21 mouse cellular contexts compared by ENCODE assay signal in the genomic region with DNA sequence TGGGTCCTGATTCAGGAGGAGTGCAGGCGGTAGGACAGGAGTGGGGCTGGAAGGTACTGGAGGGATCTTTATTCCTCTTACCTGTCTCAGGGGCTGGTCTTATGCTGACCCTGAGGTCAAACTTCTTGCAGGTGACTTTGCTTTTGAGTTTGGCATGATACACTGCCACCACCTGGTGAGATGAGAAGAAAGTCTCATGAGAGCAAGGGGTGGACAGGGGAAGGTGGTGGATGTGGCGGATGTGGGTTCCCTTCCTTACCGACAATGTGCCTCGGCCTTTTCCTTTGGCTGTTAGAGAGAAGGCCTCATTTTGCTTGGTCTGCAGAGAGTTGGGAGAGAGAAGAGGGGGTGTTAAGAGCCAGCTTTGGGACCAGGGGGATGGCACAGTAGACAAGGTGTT. TPM values are rescaled to one million over a fixed set of nuclear protein-coding genes. Genes with fewer than 3 reads are reported as not detected.
DNase-seq lines count a peak whose midpoint lies in the region; ATAC-seq and TF ChIP-seq lines count a peak whose summit lies in the region.
"Had no signal": no experiment of that assay in that cellular context is flagged by ENCODE, and none has a peak within 500 bp of the region (broad histone marks: within the 10 kb centered on the region; RNA-seq: fewer than 3 reads in every experiment).

No protein-coding gene starts in this region.

- H3K36me3 ChIP-seq in intestine, postnatal 0 days (ENCODE audit: control insufficient read depth, insufficient read depth), result no peaks in the 10 kb centered on the region
- H3K36me3 ChIP-seq in intestine, embryonic 15.5 days, result no peaks in the 10 kb centered on the region
- H3K36me3 ChIP-seq in stomach, postnatal 0 days (ENCODE audit: control insufficient read depth, insufficient read depth, low read length), result no peaks in the 10 kb centered on the region
- no peaks in the 10 kb centered on the region for H3K36me3 ChIP-seq in hindbrain, embryonic 10.5 days
- H3K36me3 ChIP-seq: midbrain, embryonic 15.5 days; neural tube, embryonic 15.5 days; stomach, embryonic 15.5 days had no signal

- no peak overlapping the region for H3K9ac ChIP-seq in intestine, postnatal 0 days (ENCODE audit: low read depth, low read length)
- H3K9ac ChIP-seq in intestine, embryonic 15.5 days, result no peak overlapping the region
- no peak overlapping the region for H3K9ac ChIP-seq in stomach, postnatal 0 days (ENCODE audit: low read length)
- H3K9ac ChIP-seq: midbrain, embryonic 15.5 days; neural tube, embryonic 15.5 days; stomach, embryonic 15.5 days had no signal

- H3K4me2 ChIP-seq in intestine, postnatal 0 days (replicated peaks; ENCODE audit: low read depth), result no peak overlapping the region
- no peak overlapping the region for H3K4me2 ChIP-seq in intestine, embryonic 15.5 days (replicated peaks)
- no peak overlapping the region for H3K4me2 ChIP-seq in stomach, postnatal 0 days (replicated peaks; ENCODE audit: low read depth)
- H3K4me2 ChIP-seq: midbrain, embryonic 15.5 days; neural tube, embryonic 15.5 days; stomach, embryonic 15.5 days had no signal

- TF ChIP-seq EP300 in stomach, postnatal 0 days (optimal IDR thresholded peaks at IDR 0.05), result no peak

- no peak overlapping the region for H3K27ac ChIP-seq in intestine, postnatal 0 days (ENCODE audit: low read depth, low read length)
- H3K27ac ChIP-seq in intestine, embryonic 15.5 days, result no peak overlapping the region
- H3K27ac ChIP-seq in stomach, postnatal 0 days (replicated peaks), result no peak overlapping the region
- H3K27ac ChIP-seq in hindbrain, embryonic 10.5 days, result no peak overlapping the region
- H3K27ac ChIP-seq: midbrain, embryonic 15.5 days; neural tube, embryonic 15.5 days; stomach, embryonic 15.5 days had no signal

- H3K4me3 ChIP-seq in intestine, postnatal 0 days (ENCODE audit: low read depth, low read length), result no peak overlapping the region
- H3K4me3 ChIP-seq in intestine, embryonic 15.5 days (replicated peaks), result no peak overlapping the region
- no peak overlapping the region for H3K4me3 ChIP-seq in stomach, postnatal 0 days (ENCODE audit: low read depth, low read length)
- H3K4me3 ChIP-seq in hindbrain, embryonic 10.5 days, result no peak overlapping the region
- H3K4me3 ChIP-seq: midbrain, embryonic 15.5 days; neural tube, embryonic 15.5 days; stomach, embryonic 15.5 days had no signal

- intact Hi-C loops in heart, postnatal 14 days (cut with DNase I), result no loop called here

- ATAC-seq in intestine, postnatal 0 days, result no peak
- ATAC-seq in intestine, embryonic 15.5 days, result no peak
- ATAC-seq in stomach, postnatal 0 days (ENCODE audit: low FRiP score, low TSS enrichment), result no peak
- ATAC-seq: midbrain, embryonic 15.5 days had no signal

- H3K9me3 ChIP-seq in intestine, postnatal 0 days (ENCODE audit: control insufficient read depth), result no peaks in the 10 kb centered on the region
- H3K9me3 ChIP-seq in intestine, embryonic 15.5 days, result no peaks in the 10 kb centered on the region
- no peaks in the 10 kb centered on the region for H3K9me3 ChIP-seq in stomach, postnatal 0 days (ENCODE audit: control insufficient read depth, low read length)
- no peaks in the 10 kb centered on the region for H3K9me3 ChIP-seq in hindbrain, embryonic 10.5 days
- H3K9me3 ChIP-seq: midbrain, embryonic 15.5 days; neural tube, embryonic 15.5 days; stomach, embryonic 15.5 days had no signal

- 63% methylated on average over 4 of the region's 4 CpGs for WGBS in intestine, postnatal 0 days
- 61% methylated on average over 4 of the region's 4 CpGs for WGBS in intestine, embryonic 15.5 days
- WGBS in stomach, postnatal 0 days, result 66% methylated on average over 4 of the region's 4 CpGs
- WGBS in hindbrain, embryonic 10.5 days, result 76% methylated on average over 4 of the region's 4 CpGs

- DNase-seq in A20 (ENCODE audit: low read depth, low spot score), result peak; percentile 43
- peak; percentile 10 for DNase-seq in brain, adult 2 months (ENCODE audit: low read depth, low spot score)
- no peak for DNase-seq in stomach, postnatal 0 days (ENCODE audit: low spot score)
- no peak for DNase-seq in right cerebral cortex, postnatal 25 days
- DNase-seq in heart, postnatal 14 days, result no peak
- DNase-seq in hindbrain, embryonic 10.5 days (ENCODE audit: low spot score), result no peak
- DNase-seq: adrenal gland, postnatal 14 days; cerebellum, adult 11 months; right cerebral cortex, postnatal 14 days had no signal

- no peaks in the 10 kb centered on the region for H3K4me1 ChIP-seq in intestine, postnatal 0 days (replicated peaks; ENCODE audit: control insufficient read depth, insufficient read depth, low read length)
- no peaks in the 10 kb centered on the region for H3K4me1 ChIP-seq in intestine, embryonic 15.5 days (replicated peaks)
- no peaks in the 10 kb centered on the region for H3K4me1 ChIP-seq in stomach, postnatal 0 days (replicated peaks; ENCODE audit: control insufficient read depth, insufficient read depth)
- no peaks in the 10 kb centered on the region for H3K4me1 ChIP-seq in hindbrain, embryonic 10.5 days (replicated peaks)
- H3K4me1 ChIP-seq: midbrain, embryonic 15.5 days; neural tube, embryonic 15.5 days; stomach, embryonic 15.5 days had no signal

- TF ChIP-seq CTCF in intestine, postnatal 0 days (IDR thresholded peaks at IDR 0.05; ENCODE audit: low read depth), result peak; percentile 59
- TF ChIP-seq CTCF in stomach, postnatal 0 days (IDR thresholded peaks at IDR 0.05; ENCODE audit: low read depth), result peak; percentile 45

- no peaks in the 10 kb centered on the region for H3K27me3 ChIP-seq in intestine, postnatal 0 days (replicated peaks; ENCODE audit: control insufficient read depth, insufficient read depth, low read length)
- H3K27me3 ChIP-seq in intestine, embryonic 15.5 days (replicated peaks), result no peaks in the 10 kb centered on the region
- no peaks in the 10 kb centered on the region for H3K27me3 ChIP-seq in stomach, postnatal 0 days (ENCODE audit: control insufficient read depth, insufficient read depth, low read length)
- H3K27me3 ChIP-seq in hindbrain, embryonic 10.5 days (ENCODE audit: insufficient read depth, poor library complexity, severe bottlenecking), result no peaks in the 10 kb centered on the region
- H3K27me3 ChIP-seq: midbrain, embryonic 15.5 days; neural tube, embryonic 15.5 days; stomach, embryonic 15.5 days had no signal

RNA-seq across cellular contexts. Expression of a gene that starts 15.4 kb away (rescaled TPM):
- 0.10 and 0.12 TPM in 2 replicates for polyA plus RNA-seq in intestine, postnatal 0 days (2015; fragmentation: Nextera tagmentation; extraction: Ambion mirVana)
- polyA plus RNA-seq in intestine, embryonic 15.5 days (2015; fragmentation: Nextera tagmentation; extraction: Ambion mirVana), result 0.23 and 0.29 TPM in 2 replicates
- 0.05 TPM in 1 of 2 replicates, not detected in the other for polyA plus RNA-seq in stomach, postnatal 0 days (2015; fragmentation: Nextera tagmentation; extraction: Ambion mirVana)
- total RNA-seq in heart, postnatal 14 days (2021), result under 1 TPM in 1 of 2 experiments, not detected in 1; 0.22 TPM
- 0.18 TPM in 1 of 2 replicates, not detected in the other for polyA plus RNA-seq in hindbrain, embryonic 10.5 days (2016; fragmentation: Nextera tagmentation; extraction: Ambion mirVana)
- total RNA-seq: gastrocnemius, adult 8-10 months; layer of hippocampus, adult 8-10 months; left cerebral cortex, postnatal 36 days had no signal
- polyA plus RNA-seq: C2C12; heart, embryonic 14.5 days; intestine, embryonic 14.5 days; midbrain, embryonic 15.5 days; neural tube, embryonic 15.5 days had no signal

RNA-seq across cellular contexts. Expression of a gene that starts 18.6 kb away (rescaled TPM):
- polyA plus RNA-seq in intestine, postnatal 0 days (2015; fragmentation: Nextera tagmentation; extraction: Ambion mirVana), result 19.5 TPM in 2 replicates
- polyA plus RNA-seq in intestine, embryonic 15.5 days (2015; fragmentation: Nextera tagmentation; extraction: Ambion mirVana), result 4.3 and 7.7 TPM in 2 replicates
- polyA plus RNA-seq in stomach, postnatal 0 days (2015; fragmentation: Nextera tagmentation; extraction: Ambion mirVana), result 9.3 and 9.8 TPM in 2 replicates
- total RNA-seq in heart, postnatal 14 days (2021), result 10 to 100 TPM; 47.9 to 65.0 TPM
- 0.09 and 0.12 TPM in 2 replicates for polyA plus RNA-seq in hindbrain, embryonic 10.5 days (2016; fragmentation: Nextera tagmentation; extraction: Ambion mirVana)

RNA-seq across cellular contexts. Expression of a gene that starts 38.9 kb away (rescaled TPM):
- polyA plus RNA-seq in intestine, postnatal 0 days (2015; fragmentation: Nextera tagmentation; extraction: Ambion mirVana), result 14.7 and 16.2 TPM in 2 replicates
- 32.6 and 34.7 TPM in 2 replicates for polyA plus RNA-seq in intestine, embryonic 15.5 days (2015; fragmentation: Nextera tagmentation; extraction: Ambion mirVana)
- 48.0 and 52.4 TPM in 2 replicates for polyA plus RNA-seq in stomach, postnatal 0 days (2015; fragmentation: Nextera tagmentation; extraction: Ambion mirVana)
- total RNA-seq in heart, postnatal 14 days (2021), result 10 to 100 TPM; 25.9 to 26.8 TPM
- polyA plus RNA-seq in hindbrain, embryonic 10.5 days (2016; fragmentation: Nextera tagmentation; extraction: Ambion mirVana), result 24.3 and 25.4 TPM in 2 replicates

RNA-seq across cellular contexts. Expression of a gene that starts 39.9 kb away (rescaled TPM):
- 26.3 and 31.6 TPM in 2 replicates for polyA plus RNA-seq in intestine, postnatal 0 days (2015; fragmentation: Nextera tagmentation; extraction: Ambion mirVana)
- 45.2 and 46.1 TPM in 2 replicates for polyA plus RNA-seq in intestine, embryonic 15.5 days (2015; fragmentation: Nextera tagmentation; extraction: Ambion mirVana)
- polyA plus RNA-seq in stomach, postnatal 0 days (2015; fragmentation: Nextera tagmentation; extraction: Ambion mirVana), result 27.5 and 29.9 TPM in 2 replicates
- total RNA-seq in heart, postnatal 14 days (2021), result 10 to 100 TPM; 72.3 to 77.5 TPM
- polyA plus RNA-seq in hindbrain, embryonic 10.5 days (2016; fragmentation: Nextera tagmentation; extraction: Ambion mirVana), result 28.1 and 37.9 TPM in 2 replicates

RNA-seq across cellular contexts. Expression of a gene that starts 59.8 kb away (rescaled TPM):
- not detected in 2 replicates for polyA plus RNA-seq in intestine, postnatal 0 days (2015; fragmentation: Nextera tagmentation; extraction: Ambion mirVana)
- polyA plus RNA-seq in intestine, embryonic 15.5 days (2015; fragmentation: Nextera tagmentation; extraction: Ambion mirVana), result 0.23 TPM in 1 of 2 replicates, not detected in the other
- 0.11 TPM in 1 of 2 replicates, not detected in the other for polyA plus RNA-seq in stomach, postnatal 0 days (2015; fragmentation: Nextera tagmentation; extraction: Ambion mirVana)
- not detected for total RNA-seq in heart, postnatal 14 days (2021)
- 0.50 TPM in 1 of 2 replicates, not detected in the other for polyA plus RNA-seq in hindbrain, embryonic 10.5 days (2016; fragmentation: Nextera tagmentation; extraction: Ambion mirVana)
- total RNA-seq: adrenal gland, postnatal 14 days; gastrocnemius, adult 8-10 months had no signal
- polyA plus RNA-seq: C2C12; heart, embryonic 14.5 days; intestine, embryonic 14.5 days; lung, embryonic 16.5 days had no signal

Comparison
In these comparisons a context has a peak if more than half of its experiments do, and no peak if none do; other contexts are left out.
1. DNase-seq: peak in A20 (single experiment) and brain, adult 2 months (single experiment); none in stomach, postnatal 0 days (single experiment), right cerebral cortex, postnatal 25 days (single experiment), heart, postnatal 14 days (0 of 2) and hindbrain, embryonic 10.5 days (single experiment).